Mouse (Mus musculus) liver, adult 2 months (tissue): ENCODE measurements around the gene 5730522E02Rik.

Experiments
- CTCF ChIP-seq: fragments of 200-500 bp; IDR thresholded peaks from 2 replicates; pipeline ENCODE4 v1.5.1; 2011; ENCODE audit warnings: low read depth, low read length, control low read depth
- POLR2A ChIP-seq: fragments of 200-500 bp; IDR thresholded peaks from 2 replicates; pipeline ENCODE4 v1.6.1; 2011; ENCODE audit warnings: low read length, control low read depth; ENCODE audit not compliant: insufficient read depth; ENCODE audit errors: extremely low read depth

- TF ChIP-seq CTCF = no peak
- TF ChIP-seq POLR2A = no peak
These were observed 123.9 kb downstream of the 5730522E02Rik start for GRCm38 (mm10) chr11:26086679-26087078.
